Mouse (Mus musculus) megakaryocyte-erythroid progenitor cell, adult 5-6 weeks (primary cell): ENCODE measurements at regions not wholly inside any gene's neighbourhood (a gene's known extent, or its start where the extent isn't known, plus 50 kb on each side); places are given as distances from the start of the nearest gene placed in this dataset.

Experiments used
- ATAC-seq: replicated peaks from 2 replicates; pipeline ENCODE4 v1.8.0; 2016; ENCODE audit warnings: mild to moderate bottlenecking, inconsistent platforms; ENCODE audit not compliant: severe bottlenecking, poor library complexity, low FRiP score, low TSS enrichment

GRCm38 (mm10) chr1:35331602-35332339 is 482.0 kb downstream of the Plekhb2 start:
- ATAC-seq = no peak

- no peak for ATAC-seq
Observed at GRCm38 (mm10) chr1:35332340-35332684, 482.5 kb downstream of the Plekhb2 start.

- ATAC-seq = no peak
Observed at GRCm38 (mm10) chr1:35337647-35338046, 487.9 kb downstream of the Plekhb2 start.

- no peak for ATAC-seq
Observed at GRCm38 (mm10) chr1:35338184-35338583, 488.4 kb downstream of the Plekhb2 start.

- ATAC-seq = no peak
Observed at GRCm38 (mm10) chr1:35344539-35344938, 494.8 kb downstream of the Plekhb2 start.

- no peak for ATAC-seq
Observed at GRCm38 (mm10) chr1:35348294-35348693, 498.5 kb downstream of the Plekhb2 start.

- ATAC-seq = no peak
Observed at GRCm38 (mm10) chr1:35358981-35359380, 509.2 kb downstream of the Plekhb2 start.

GRCm38 (mm10) chr1:35361465-35361864 is 511.7 kb downstream of the Plekhb2 start:
- ATAC-seq = no peak

GRCm38 (mm10) chr1:35362836-35363235 is 513.1 kb downstream of the Plekhb2 start:
- ATAC-seq = no peak

GRCm38 (mm10) chr1:35366559-35366958 is 516.8 kb downstream of the Plekhb2 start:
- ATAC-seq = no peak

- no peak for ATAC-seq
Observed at GRCm38 (mm10) chr1:35372751-35373150, 523.0 kb downstream of the Plekhb2 start.

- ATAC-seq = no peak
Observed at GRCm38 (mm10) chr1:35380633-35381385, 531.0 kb downstream of the Plekhb2 start.

- ATAC-seq = 0 out of 2 replicates have a peak, but pooled peaks have one; percentile 55
Observed at GRCm38 (mm10) chr1:35385430-35385829, 535.7 kb downstream of the Plekhb2 start.

GRCm38 (mm10) chr1:35388181-35388580 is 538.4 kb downstream of the Plekhb2 start:
- ATAC-seq = no peak

- no peak for ATAC-seq
Observed at GRCm38 (mm10) chr1:35390371-35390770, 540.6 kb downstream of the Plekhb2 start.

GRCm38 (mm10) chr1:35390858-35391586 is 541.2 kb downstream of the Plekhb2 start:
- ATAC-seq = no peak

GRCm38 (mm10) chr1:35393550-35394118 is 543.9 kb downstream of the Plekhb2 start:
- ATAC-seq = no peak

GRCm38 (mm10) chr1:35400674-35401359 is 551.0 kb downstream of the Plekhb2 start:
- no peak for ATAC-seq

- ATAC-seq = no peak
Observed at GRCm38 (mm10) chr1:35402995-35403394, 553.2 kb downstream of the Plekhb2 start.
